Comparison of ENCODE assay signal across 10 mouse cellular contexts in the genomic region with DNA sequence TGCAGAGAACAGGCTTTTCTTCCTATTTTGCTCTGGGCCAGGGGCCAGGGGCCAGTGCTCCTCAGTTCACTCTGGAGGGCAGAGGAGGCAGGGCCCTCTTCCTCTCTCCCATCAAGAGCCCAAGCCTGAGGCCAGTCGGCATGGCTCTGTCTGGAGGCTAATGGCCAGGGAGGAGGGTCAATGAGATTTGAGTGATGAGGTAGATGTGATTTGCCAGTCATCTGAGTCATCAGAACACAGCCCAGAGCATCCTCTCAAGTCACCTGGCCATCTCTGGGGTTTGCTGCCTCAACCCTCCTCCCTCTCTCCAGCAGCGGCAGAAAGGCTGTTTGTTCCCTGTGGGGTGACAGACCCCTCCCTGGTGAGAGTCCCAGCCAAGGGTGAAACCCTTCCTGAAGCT. TPM values are rescaled to one million over a fixed set of nuclear protein-coding genes. Genes with fewer than 3 reads are reported as not detected.
DNase-seq lines count a peak whose midpoint lies in the region; ATAC-seq lines count a peak whose summit lies in the region.
"Had no signal": no experiment of that assay in that cellular context is flagged by ENCODE, and none has a peak within 500 bp of the region (broad histone marks: within the 10 kb centered on the region; RNA-seq: fewer than 3 reads in every experiment).

No protein-coding gene starts in this region.

- H3K4me1 ChIP-seq in forebrain, embryonic 16.5 days (replicated peaks; ENCODE audit: control insufficient read depth, insufficient read depth, low read length), result peaks cover 35% of the 10 kb centered on the region
- peaks cover 47% of the 10 kb centered on the region for H3K4me1 ChIP-seq in liver, embryonic 13.5 days (replicated peaks)

- no peak overlapping the region for H3K4me3 ChIP-seq in forebrain, embryonic 16.5 days (replicated peaks; ENCODE audit: low read length)
- peak overlapping the region; percentile 57; the same call in 1 of the 2 replicates for H3K4me3 ChIP-seq in liver, embryonic 13.5 days (replicated peaks)

- H3K27me3 ChIP-seq in forebrain, embryonic 16.5 days (replicated peaks; ENCODE audit: control insufficient read depth, insufficient read depth, low read length), result peaks cover 7% of the 10 kb centered on the region
- H3K27me3 ChIP-seq in liver, embryonic 13.5 days, result peaks cover 86% of the 10 kb centered on the region

- H3K9me3 ChIP-seq in forebrain, embryonic 16.5 days (ENCODE audit: control insufficient read depth, low read length), result no peaks in the 10 kb centered on the region
- H3K9me3 ChIP-seq in liver, embryonic 13.5 days (replicated peaks), result no peaks in the 10 kb centered on the region
- H3K9me3 ChIP-seq: megakaryocyte, embryonic 14.5 days had no signal

- WGBS in forebrain, embryonic 16.5 days, result 17% methylated on average over 2 of the region's 2 CpGs
- WGBS in liver, embryonic 13.5 days (ENCODE audit: insufficient replicate concordance), result 21% methylated on average over 2 of the region's 2 CpGs

- H3K4me2 ChIP-seq in forebrain, embryonic 16.5 days (ENCODE audit: low read length), result no peak overlapping the region
- H3K4me2 ChIP-seq in liver, embryonic 13.5 days, result peak overlapping the region; percentile 69

- DNase-seq in heart, adult 11 months, result peak; percentile 94
- no peak for DNase-seq in heart, postnatal 4 days
- peak; percentile 63 for DNase-seq in MN1 (ENCODE audit: low spot score)
- no peak for DNase-seq in liver, embryonic 13.5 days
- DNase-seq in spleen, adult 12 weeks (ENCODE audit: low spot score), result no peak
- no peak for DNase-seq in embryo, embryonic 11 days
- DNase-seq in left cerebral cortex, adult 18-20 months (ENCODE audit: low spot score in 2 of 2), result no peak

- no peak for ATAC-seq in forebrain, embryonic 16.5 days
- no peak for ATAC-seq in liver, embryonic 13.5 days (ENCODE audit: low read depth)

- H3K36me3 ChIP-seq in forebrain, embryonic 16.5 days (ENCODE audit: control insufficient read depth, insufficient read depth), result no peaks in the 10 kb centered on the region
- no peaks in the 10 kb centered on the region for H3K36me3 ChIP-seq in liver, embryonic 13.5 days

- 0 out of 2 replicates have a peak overlapping the region, but pooled peaks have one; percentile 9 for H3K9ac ChIP-seq in forebrain, embryonic 16.5 days (replicated peaks; ENCODE audit: low read depth, low read length)
- no peak overlapping the region for H3K9ac ChIP-seq in liver, embryonic 13.5 days

- H3K27ac ChIP-seq in forebrain, embryonic 16.5 days (ENCODE audit: low read length), result no peak overlapping the region
- no peak overlapping the region for H3K27ac ChIP-seq in liver, embryonic 13.5 days

RNA-seq across cellular contexts. Expression of a gene that starts 1.0 kb away (rescaled TPM):
- 100 to 1,000 TPM; 204 to 213 TPM for total RNA-seq in heart, postnatal 4 days (2021)
- 12.9 and 15.0 TPM in 2 replicates for polyA plus RNA-seq in forebrain, embryonic 16.5 days (2015; fragmentation: Nextera tagmentation; extraction: Ambion mirVana)
- 3.7 and 4.0 TPM in 2 replicates for polyA plus RNA-seq in liver, embryonic 13.5 days (2015; fragmentation: Nextera tagmentation; extraction: Ambion mirVana)
- 10 to 100 TPM in 1 of 2 experiments, 1 to 10 TPM in 1; 8.7 to 10.3 TPM for total RNA-seq in left cerebral cortex, adult 18-20 months (2021)

RNA-seq across cellular contexts. Expression of a gene that starts 20.0 kb away (rescaled TPM):
- 10 to 100 TPM; 22.3 to 24.7 TPM for total RNA-seq in heart, postnatal 4 days (2021)
- 33.4 and 43.2 TPM in 2 replicates for polyA plus RNA-seq in forebrain, embryonic 16.5 days (2015; fragmentation: Nextera tagmentation; extraction: Ambion mirVana)
- polyA plus RNA-seq in liver, embryonic 13.5 days (2015; fragmentation: Nextera tagmentation; extraction: Ambion mirVana), result 36.9 and 38.7 TPM in 2 replicates
- 10 to 100 TPM; 28.7 to 31.9 TPM for total RNA-seq in left cerebral cortex, adult 18-20 months (2021)

RNA-seq across cellular contexts. Expression of a gene that starts 20.0 kb away (rescaled TPM):
- not detected for total RNA-seq in heart, postnatal 4 days (2021)
- 0.15 and 0.16 TPM in 2 replicates for polyA plus RNA-seq in forebrain, embryonic 16.5 days (2015; fragmentation: Nextera tagmentation; extraction: Ambion mirVana)
- 0.05 TPM in 1 of 2 replicates, not detected in the other for polyA plus RNA-seq in liver, embryonic 13.5 days (2015; fragmentation: Nextera tagmentation; extraction: Ambion mirVana)
- total RNA-seq in left cerebral cortex, adult 18-20 months (2021), result under 1 TPM; 0.14 to 0.42 TPM

RNA-seq across cellular contexts. Expression of a gene that starts 26.2 kb away (rescaled TPM):
- total RNA-seq in heart, postnatal 4 days (2021), result 1 to 10 TPM; 8.5 to 9.7 TPM
- 2.3 and 2.7 TPM in 2 replicates for polyA plus RNA-seq in forebrain, embryonic 16.5 days (2015; fragmentation: Nextera tagmentation; extraction: Ambion mirVana)
- 0.17 and 0.20 TPM in 2 replicates for polyA plus RNA-seq in liver, embryonic 13.5 days (2015; fragmentation: Nextera tagmentation; extraction: Ambion mirVana)
- 10 to 100 TPM; 18.1 to 23.2 TPM for total RNA-seq in left cerebral cortex, adult 18-20 months (2021)

RNA-seq across cellular contexts. Expression of a gene that starts 31.8 kb away (rescaled TPM):
- not detected for total RNA-seq in heart, postnatal 4 days (2021)
- polyA plus RNA-seq in forebrain, embryonic 16.5 days (2015; fragmentation: Nextera tagmentation; extraction: Ambion mirVana), result 0.12 TPM in 1 of 2 replicates, not detected in the other
- polyA plus RNA-seq in liver, embryonic 13.5 days (2015; fragmentation: Nextera tagmentation; extraction: Ambion mirVana), result not detected in 2 replicates
- under 1 TPM in 1 of 2 experiments, not detected in 1; 0.16 TPM for total RNA-seq in left cerebral cortex, adult 18-20 months (2021)
- total RNA-seq: gastrocnemius, postnatal 36 days had no signal

Comparison
In these comparisons a context has a peak if more than half of its experiments do, and no peak if none do; other contexts are left out.
1. DNase-seq: peak in heart, adult 11 months (single experiment) and MN1 (single experiment); none in heart, postnatal 4 days (single experiment), liver, embryonic 13.5 days (single experiment), spleen, adult 12 weeks (single experiment), embryo, embryonic 11 days (single experiment) and left cerebral cortex, adult 18-20 months (0 of 2).
2. RNA of a gene that starts 1.0 kb away (total RNA-seq): 204 to 213 TPM in heart, postnatal 4 days; 8.7 to 10.3 TPM in left cerebral cortex, adult 18-20 months; every median in the first group is over 10 times any median in the second.